Mouse (Mus musculus) limb, embryonic 14.5 days (tissue): ENCODE data around the gene Actr3. TPM values are rescaled to one million over a fixed set of nuclear protein-coding genes. Genes with fewer than 3 reads are reported as not detected.

Experiments
- ATAC-seq: fragments of 200-750 bp; cut with Nextera tagmentation; 2 replicates; pipeline ENCODE4 v1.8.0; 2017; ENCODE audit warnings: low read depth, moderate number of reproducible peaks, moderate TSS enrichment; ENCODE audit not compliant: low FRiP score
- DNase-seq: peaks from one replicate; pipeline ENCODE4 v3.0.0-alpha.2; 2015; ENCODE audit warnings: low spot score
- H3K27ac ChIP-seq: fragments of 300-500 bp; sonication (generic); replicated peaks from 2 replicates; pipeline ENCODE4 v1.5.1; 2014; ENCODE audit warnings: low read depth, mild to moderate bottlenecking, low read length, moderate library complexity, mixed read lengths
- H3K27me3 ChIP-seq: fragments of 300-500 bp; sonication (generic); 2 replicates; pipeline ENCODE4 v1.6.1; 2014; ENCODE audit warnings: low read length, mixed read lengths; ENCODE audit not compliant: control insufficient read depth, insufficient read depth
- H3K36me3 ChIP-seq: fragments of 300-500 bp; sonication (generic); 2 replicates; pipeline ENCODE4 v1.6.1; 2014; ENCODE audit warnings: mild to moderate bottlenecking, low read length, moderate library complexity, mixed read lengths; ENCODE audit not compliant: control insufficient read depth, insufficient read depth
- H3K4me1 ChIP-seq: fragments of 300-500 bp; sonication (generic); 2 replicates; pipeline ENCODE4 v1.6.1; 2014; ENCODE audit warnings: antibody characterized with exemption, low read length, mixed read lengths; ENCODE audit not compliant: control insufficient read depth, insufficient read depth
- H3K4me2 ChIP-seq: fragments of 300-500 bp; sonication (generic); replicated peaks from 2 replicates; pipeline ENCODE4 v1.6.1; 2014; ENCODE audit warnings: low read depth, mild to moderate bottlenecking, low read length, moderate library complexity; ENCODE audit not compliant: severe bottlenecking
- H3K4me3 ChIP-seq: fragments of 300-500 bp; sonication (generic); replicated peaks from 2 replicates; pipeline ENCODE4 v1.5.1; 2014; ENCODE audit warnings: low read length
- H3K9ac ChIP-seq: fragments of 300-500 bp; sonication (generic); 2 replicates; pipeline ENCODE4 v1.6.1; 2014; ENCODE audit warnings: mild to moderate bottlenecking, low read depth, low read length, moderate library complexity; ENCODE audit not compliant: severe bottlenecking
- H3K9me3 ChIP-seq: fragments of 300-500 bp; sonication (generic); 2 replicates; pipeline ENCODE4 v1.6.1; 2016; ENCODE audit warnings: low read length; ENCODE audit not compliant: control insufficient read depth
- POLR2A ChIP-seq: fragments of 200-500 bp; IDR thresholded peaks from 2 replicates; pipeline ENCODE4 v1.8.0; 2012; ENCODE audit warnings: inconsistent platforms, mild to moderate bottlenecking, moderate library complexity, borderline replicate concordance; ENCODE audit not compliant: insufficient read depth, insufficient read length; ENCODE audit errors: extremely low read depth
- WGBS: fragments of 180-500 bp; shearing (Covaris S2); extraction: QIAGEN DNeasy Blood & Tissue Kit; methylation state at CpG from one replicate; pipeline ENCODE4 v1.1.7; 2014; 5-methylcytosine and 5-hydroxymethylcytosine counted together
- polyA plus RNA-seq, 2 experiments: library from polyadenylated mRNA; depleted of rRNA in 1 of 2; stranded (reverse) in 1 of 2; unstranded in 1 of 2; fragments of >200 nt; fragmentation: Nextera tagmentation in 1 of 2; extraction: Ambion mirVana in 1 of 2; gene quantifications; 2 replicates each; pipeline versions ENCODE4 v1.2.1 to v1.2.3; 2012 to 2014

Actr3 gene
- polyA plus RNA-seq, 2 experiments, result 109 to 252 TPM

GRCm38 (mm10) chr1:125365576-125365975 lies 70.0 kb downstream of the Actr3 start:
- Histone ChIP-seq H3K9ac (no peak overlapping the region), H3K4me1 (no peaks in the 10 kb centered on the region), H3K9me3 (no peaks in the 10 kb centered on the region), H3K27ac (no peak overlapping the region), H3K36me3 (no peaks in the 10 kb centered on the region), H3K27me3 (no peaks in the 10 kb centered on the region), H3K4me3 (no peak overlapping the region), H3K4me2 (no peak overlapping the region)
- DNase-seq, result no peak
- no peak for ATAC-seq
- no peak for TF ChIP-seq POLR2A
- 95% methylated on average over 4 of the region's 4 CpGs for WGBS

- ATAC-seq, result no peak
- WGBS, result 80% methylated on average over 4 of the region's 4 CpGs
Observed at GRCm38 (mm10) chr1:125351416-125352037, 84.0 kb downstream of the Actr3 start.

GRCm38 (mm10) chr1:125350843-125351242 lies 84.7 kb downstream of the Actr3 start:
- H3K4me3 ChIP-seq, result no peak overlapping the region
- WGBS, result 58% methylated on average over 5 of the region's 5 CpGs
- ATAC-seq (no peak), DNase-seq (no peak)
- TF ChIP-seq POLR2A, result no peak
- H3K9me3 ChIP-seq, result no peaks in the 10 kb centered on the region
- H3K27ac ChIP-seq, result no peak overlapping the region
- H3K36me3 ChIP-seq, result no peaks in the 10 kb centered on the region
- no peak overlapping the region for H3K9ac ChIP-seq
- H3K4me1 ChIP-seq, result no peaks in the 10 kb centered on the region
- no peak overlapping the region for H3K4me2 ChIP-seq
- H3K27me3 ChIP-seq, result no peaks in the 10 kb centered on the region

More at GRCm38 (mm10) chr1:125351416-125352037, 84.0 kb downstream of the Actr3 start:
- no peak overlapping the region for H3K4me3 ChIP-seq
- H3K27ac ChIP-seq, result no peak overlapping the region
- no peak overlapping the region for H3K4me2 ChIP-seq
- no peak for TF ChIP-seq POLR2A
- no peak overlapping the region for H3K9ac ChIP-seq
- DNase-seq, result no peak
- H3K9me3 ChIP-seq, result no peaks in the 10 kb centered on the region
- H3K27me3 ChIP-seq, result no peaks in the 10 kb centered on the region
- no peaks in the 10 kb centered on the region for H3K4me1 ChIP-seq
- no peaks in the 10 kb centered on the region for H3K36me3 ChIP-seq

GRCm38 (mm10) chr1:125345854-125346253 lies 89.7 kb downstream of the Actr3 start:
- no peak for TF ChIP-seq POLR2A
- ATAC-seq (no peak), DNase-seq (no peak)
- Histone ChIP-seq H3K9ac (no peak overlapping the region), H3K27ac (no peak overlapping the region), H3K9me3 (no peaks in the 10 kb centered on the region), H3K4me3 (no peak overlapping the region), H3K27me3 (no peaks in the 10 kb centered on the region), H3K4me2 (no peak overlapping the region), H3K36me3 (no peaks in the 10 kb centered on the region), H3K4me1 (no peaks in the 10 kb centered on the region)
- 96% methylated on average over 9 of the region's 9 CpGs for WGBS

GRCm38 (mm10) chr1:125345448-125345847 lies 90.1 kb downstream of the Actr3 start:
- Histone ChIP-seq H3K9ac (no peak overlapping the region), H3K27me3 (no peaks in the 10 kb centered on the region), H3K9me3 (no peaks in the 10 kb centered on the region), H3K4me1 (no peaks in the 10 kb centered on the region), H3K36me3 (no peaks in the 10 kb centered on the region), H3K4me3 (no peak overlapping the region), H3K4me2 (no peak overlapping the region), H3K27ac (no peak overlapping the region)
- DNase-seq (no peak), ATAC-seq (no peak)
- TF ChIP-seq POLR2A, result no peak
- 84% methylated on average over 6 of the region's 6 CpGs for WGBS
